Mouse (Mus musculus) forebrain, embryonic 12.5 days (tissue): ENCODE measurements around the gene Tmed10. TPM values are rescaled to one million over a fixed set of nuclear protein-coding genes. Genes with fewer than 3 reads are reported as not detected.

Source experiments
- ATAC-seq: fragments of 200-750 bp; cut with Nextera tagmentation; 2 replicates; pipeline ENCODE4 v1.8.0; 2017; ENCODE audit warnings: moderate TSS enrichment; ENCODE audit not compliant: low FRiP score
- H3K27ac ChIP-seq: fragments of 300-500 bp; sonication (generic); 2 replicates; pipeline ENCODE4 v1.5.1; 2016; ENCODE audit warnings: mild to moderate bottlenecking
- H3K27me3 ChIP-seq: fragments of 300-500 bp; sonication (generic); 2 replicates; pipeline ENCODE4 v1.6.1; 2016; ENCODE audit warnings: mild to moderate bottlenecking
- H3K36me3 ChIP-seq: fragments of 300-500 bp; sonication (generic); replicated peaks from 2 replicates; pipeline ENCODE4 v1.6.1; 2016; ENCODE audit warnings: mild to moderate bottlenecking
- H3K4me1 ChIP-seq: fragments of 300-500 bp; sonication (generic); 2 replicates; pipeline ENCODE4 v1.6.1; 2016
- H3K4me2 ChIP-seq: fragments of 300-500 bp; sonication (generic); 2 replicates; pipeline ENCODE4 v1.6.1; 2016; ENCODE audit warnings: mild to moderate bottlenecking, moderate library complexity
- H3K4me3 ChIP-seq: fragments of 300-500 bp; sonication (generic); replicated peaks from 2 replicates; pipeline ENCODE4 v1.5.1; 2016; ENCODE audit warnings: mild to moderate bottlenecking
- H3K9ac ChIP-seq: fragments of 300-500 bp; sonication (generic); 2 replicates; pipeline ENCODE4 v1.6.1; 2016; ENCODE audit warnings: mild to moderate bottlenecking
- H3K9me3 ChIP-seq: fragments of 300-500 bp; sonication (generic); 2 replicates; pipeline ENCODE4 v1.6.1; 2016
- whole genome bisulfite sequencing: fragments of 180-500 bp; shearing (Covaris S2); methylation state at CpG from one replicate; pipeline ENCODE4 v1.1.7; 2016; 5-methylcytosine and 5-hydroxymethylcytosine counted together
- polyA plus RNA-seq: library from polyadenylated mRNA; unstranded; fragments of >200 nt; fragmentation: Nextera tagmentation; extraction: Ambion mirVana; gene quantifications from 2 replicates; pipeline ENCODE4 v1.2.1, GENCODE M21; 2016

Tmed10 gene
- polyA plus RNA-seq, 1 experiment from 2014 or later, result 208 TPM

DNA sequence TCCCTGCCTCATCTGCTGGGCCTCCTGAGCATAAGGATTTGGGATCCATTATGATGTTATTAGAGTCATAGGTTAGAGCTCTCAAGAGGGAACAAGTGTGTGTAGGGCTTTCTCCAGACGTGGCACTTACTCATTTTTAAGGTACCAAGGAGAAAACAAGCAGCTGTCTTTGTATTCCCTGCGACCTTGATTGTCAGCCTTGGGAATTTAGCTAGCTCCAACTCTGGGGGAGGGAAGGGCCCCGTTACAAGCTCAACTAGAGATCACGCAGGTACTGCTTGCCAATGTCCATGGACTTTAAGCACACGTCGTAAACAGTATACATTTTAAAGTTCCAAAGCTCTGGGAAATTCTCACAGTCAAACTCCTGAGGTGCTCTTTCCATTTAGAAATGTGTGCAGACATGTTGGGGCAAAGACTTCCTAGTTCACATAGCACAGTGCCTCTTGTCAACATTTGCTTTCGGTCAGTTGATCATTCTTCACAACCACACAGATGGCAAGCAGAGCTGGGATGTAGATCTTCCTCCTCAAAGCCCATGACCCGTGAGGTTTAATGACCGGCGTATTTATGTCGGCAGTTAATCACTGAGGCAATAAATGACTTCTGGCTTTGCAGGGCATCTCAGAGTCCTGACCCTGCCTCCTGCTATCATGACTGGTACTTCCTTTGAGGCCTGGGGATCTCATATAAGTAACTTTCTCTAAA is 76.4 kb downstream of the Tmed10 start:
- WGBS, result 88% methylated on average over 11 of the region's 11 CpGs
- ATAC-seq, result no peak
- H3K4me1 ChIP-seq, result no peaks in the 10 kb centered on the region
- H3K27me3 ChIP-seq, result no peaks in the 10 kb centered on the region
- no peak overlapping the region for H3K4me3 ChIP-seq
- H3K4me2 ChIP-seq, result no peak overlapping the region
- peaks cover 44% of the 10 kb centered on the region for H3K36me3 ChIP-seq
- H3K9ac ChIP-seq, result no peak overlapping the region
- H3K27ac ChIP-seq, result no peak overlapping the region
- peaks cover 5% of the 10 kb centered on the region for H3K9me3 ChIP-seq

DNA sequence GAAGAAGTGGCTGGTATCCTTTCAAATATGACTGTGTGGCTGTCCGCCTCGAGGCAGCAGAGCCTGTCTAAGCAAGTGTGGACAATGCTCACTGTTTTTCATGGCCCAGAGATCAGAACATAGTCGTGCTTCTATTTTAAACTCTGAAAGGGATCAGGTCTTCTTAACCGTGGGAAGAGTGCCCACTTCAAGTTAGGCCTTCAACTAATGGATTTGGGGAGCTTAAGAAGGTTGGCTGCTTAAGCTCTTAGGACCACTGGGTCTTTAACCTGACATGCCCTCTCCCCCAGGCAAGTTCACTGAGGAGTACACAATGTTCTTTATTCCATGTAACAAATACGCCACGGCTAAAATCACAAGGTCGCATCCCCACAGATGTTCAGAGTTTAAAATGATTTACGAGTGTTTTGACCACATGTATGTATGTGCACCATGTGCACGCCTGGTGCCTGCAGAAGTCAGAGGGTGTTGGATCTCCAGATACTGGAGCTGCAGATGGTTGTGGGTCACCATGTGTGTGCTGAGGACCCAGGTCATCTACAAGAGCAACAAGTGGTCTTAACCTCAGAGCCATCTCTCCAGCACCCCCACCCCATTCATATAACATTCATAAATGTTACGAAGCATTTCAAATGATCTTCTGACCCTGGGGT is 77.2 kb downstream of the Tmed10 start:
- ATAC-seq, result no peak
- Histone ChIP-seq H3K4me1 (no peaks in the 10 kb centered on the region), H3K4me3 (no peak overlapping the region), H3K36me3 (peaks cover 38% of the 10 kb centered on the region), H3K27me3 (no peaks in the 10 kb centered on the region), H3K4me2 (no peak overlapping the region), H3K9ac (no peak overlapping the region), H3K9me3 (peaks cover 5% of the 10 kb centered on the region), H3K27ac (no peak overlapping the region)
- WGBS, result 82% methylated on average over 10 of the region's 10 CpGs

DNA sequence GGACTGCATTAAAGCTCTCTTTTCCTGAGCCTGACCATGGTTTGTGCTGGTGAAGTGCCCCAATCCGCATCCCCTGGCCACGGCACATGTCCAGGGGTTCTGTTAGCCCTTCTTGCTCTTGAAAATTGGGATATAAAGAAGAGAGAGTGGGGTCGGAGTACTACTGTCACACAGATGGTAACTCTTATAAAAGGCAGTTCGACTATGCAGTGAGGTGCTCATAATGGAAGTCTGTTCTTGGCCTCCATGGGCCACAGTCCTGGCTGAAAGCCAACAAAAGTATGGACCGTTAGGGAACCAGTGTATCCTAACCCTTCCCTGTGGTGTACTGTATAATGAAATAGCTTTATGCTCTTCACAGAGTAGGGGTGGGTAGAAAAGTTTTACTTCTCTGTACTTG is 77.7 kb downstream of the Tmed10 start:
- no peaks in the 10 kb centered on the region for H3K27me3 ChIP-seq
- ATAC-seq, result no peak
- H3K4me1 ChIP-seq, result no peaks in the 10 kb centered on the region
- H3K27ac ChIP-seq, result no peak overlapping the region
- H3K4me3 ChIP-seq, result no peak overlapping the region
- peaks cover 5% of the 10 kb centered on the region for H3K9me3 ChIP-seq
- 84% methylated on average over 5 of the region's 5 CpGs for WGBS
- H3K9ac ChIP-seq, result no peak overlapping the region
- peaks cover 32% of the 10 kb centered on the region for H3K36me3 ChIP-seq
- no peak overlapping the region for H3K4me2 ChIP-seq

DNA sequence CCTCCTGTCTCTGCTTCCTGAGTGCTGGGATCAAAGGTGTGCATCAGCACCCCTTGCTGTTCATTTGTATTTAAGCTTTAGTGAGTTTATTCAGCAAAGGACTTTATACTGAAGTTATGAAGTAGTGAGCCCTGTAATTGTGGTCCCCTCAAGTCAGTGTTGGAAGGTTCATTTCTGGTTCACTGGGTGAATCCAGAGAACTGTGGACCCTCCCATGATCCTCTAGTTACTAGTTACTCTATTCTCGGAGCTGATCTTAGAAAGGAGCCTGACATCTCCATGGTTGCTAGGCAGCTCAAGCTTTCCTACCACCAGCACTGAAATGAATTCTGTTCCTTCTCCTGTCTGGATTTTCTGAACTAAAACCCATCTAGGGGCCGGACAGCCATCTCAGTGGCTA is 79.1 kb downstream of the Tmed10 start:
- no peak overlapping the region for H3K9ac ChIP-seq
- no peak overlapping the region for H3K4me2 ChIP-seq
- H3K4me3 ChIP-seq, result no peak overlapping the region
- no peaks in the 10 kb centered on the region for H3K4me1 ChIP-seq
- peaks cover 18% of the 10 kb centered on the region for H3K36me3 ChIP-seq
- H3K9me3 ChIP-seq, result peaks cover 5% of the 10 kb centered on the region
- ATAC-seq, result no peak
- no peaks in the 10 kb centered on the region for H3K27me3 ChIP-seq
- no peak overlapping the region for H3K27ac ChIP-seq
- 91% methylated on average over 2 of the region's 2 CpGs for WGBS

DNA sequence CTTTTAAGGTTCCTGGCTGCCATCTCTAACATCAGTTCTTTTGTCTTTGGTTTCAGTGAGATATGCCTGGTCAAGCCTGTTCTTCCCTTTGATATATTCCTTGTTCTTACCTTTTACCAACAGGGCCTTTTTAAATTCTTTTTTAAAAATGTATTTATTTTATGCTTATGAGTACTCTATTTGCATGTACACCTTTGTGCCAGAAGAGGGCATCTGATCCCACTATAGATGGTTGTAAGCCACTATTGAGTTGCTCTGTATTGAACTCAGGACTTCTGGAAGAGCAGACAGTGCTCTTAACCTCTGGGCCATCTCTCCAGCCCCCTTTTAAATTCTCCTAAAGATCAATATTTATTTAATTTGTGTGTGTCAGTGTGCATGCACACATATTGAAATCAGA is 81.7 kb downstream of the Tmed10 start:
- ATAC-seq, result no peak
- Histone ChIP-seq H3K36me3 (0 out of 2 replicates have a peak, but pooled peaks cover under 1% of the 10 kb centered on the region), H3K9ac (no peak overlapping the region), H3K27me3 (peaks cover 7% of the 10 kb centered on the region; the same call in 1 of the 2 replicates), H3K27ac (no peak overlapping the region), H3K4me1 (peaks cover 9% of the 10 kb centered on the region), H3K4me3 (no peak overlapping the region), H3K9me3 (peaks cover 5% of the 10 kb centered on the region), H3K4me2 (no peak overlapping the region)

DNA sequence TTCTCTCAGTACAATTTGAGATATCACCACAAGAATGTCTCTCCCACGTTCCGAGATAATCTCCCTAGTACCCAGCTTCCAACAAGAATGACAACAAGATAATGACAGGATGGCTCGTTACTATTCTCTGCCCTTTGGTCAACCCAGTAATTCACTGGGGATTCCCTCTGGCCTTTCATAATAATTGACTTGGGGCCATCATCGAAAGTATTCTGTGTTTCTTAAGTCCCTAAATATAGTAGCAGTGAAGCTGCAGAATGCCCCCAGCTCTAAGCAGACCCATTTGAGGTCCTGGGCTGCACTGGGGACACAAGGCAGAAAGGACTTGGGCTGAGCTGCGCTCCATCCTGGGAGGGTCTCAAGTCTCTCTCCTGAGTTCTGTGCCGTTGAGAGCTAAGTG is 82.4 kb downstream of the Tmed10 start:
- WGBS, result 79% methylated on average over 6 of the region's 6 CpGs
- Histone ChIP-seq H3K9ac (no peak overlapping the region), H3K27me3 (peaks cover 7% of the 10 kb centered on the region; the same call in 1 of the 2 replicates), H3K9me3 (peaks cover 5% of the 10 kb centered on the region), H3K27ac (no peak overlapping the region), H3K4me1 (peaks cover 9% of the 10 kb centered on the region), H3K36me3 (no peaks in the 10 kb centered on the region), H3K4me2 (no peak overlapping the region), H3K4me3 (no peak overlapping the region)
- no peak for ATAC-seq

DNA sequence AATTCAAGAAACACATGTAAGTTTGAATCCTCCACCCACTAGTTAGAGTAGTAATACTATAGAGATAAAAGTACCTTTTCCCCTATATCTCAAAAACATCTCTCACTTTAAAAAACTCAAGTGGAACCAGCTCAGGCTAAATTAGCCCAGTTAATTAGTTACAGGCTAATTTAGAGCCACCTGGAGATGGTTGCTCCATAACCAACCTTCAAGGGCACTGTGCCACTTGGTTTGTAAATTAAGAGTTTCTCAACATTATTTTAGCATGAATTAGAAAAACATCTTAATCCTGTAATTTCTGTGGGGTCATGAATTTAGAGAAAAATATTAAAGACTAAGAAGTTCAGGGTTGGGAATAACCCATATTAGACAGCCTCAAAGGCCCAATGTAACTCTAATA is 83.1 kb downstream of the Tmed10 start:
- peaks cover 5% of the 10 kb centered on the region for H3K9me3 ChIP-seq
- peaks cover 7% of the 10 kb centered on the region; the same call in 1 of the 2 replicates for H3K27me3 ChIP-seq
- H3K4me3 ChIP-seq, result no peak overlapping the region
- no peaks in the 10 kb centered on the region for H3K36me3 ChIP-seq
- ATAC-seq, result no peak
- H3K4me2 ChIP-seq, result no peak overlapping the region
- H3K27ac ChIP-seq, result no peak overlapping the region
- no peak overlapping the region for H3K9ac ChIP-seq
- peaks cover 9% of the 10 kb centered on the region for H3K4me1 ChIP-seq

DNA sequence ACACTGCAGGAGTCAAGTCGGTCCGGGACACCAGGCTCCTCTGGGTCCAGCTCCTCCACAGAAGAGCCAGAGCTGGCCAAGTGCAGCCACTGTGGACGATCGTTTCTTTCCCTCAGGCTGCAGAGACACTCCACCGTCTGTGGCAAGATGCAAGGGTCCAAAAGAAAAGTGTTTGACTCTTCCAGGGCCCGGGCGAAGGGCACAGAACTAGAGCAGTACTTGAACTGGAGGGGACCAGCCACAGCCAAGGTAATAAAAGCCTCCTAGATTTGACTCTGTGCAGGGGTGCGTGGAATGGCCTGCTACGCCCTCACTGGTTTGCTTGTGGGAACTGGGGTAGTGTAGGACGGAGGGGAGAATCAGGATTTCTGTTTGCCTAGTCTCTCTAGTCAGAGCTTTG is 84.0 kb downstream of the Tmed10 start:
- no peak for ATAC-seq
- no peak overlapping the region for H3K4me2 ChIP-seq
- WGBS, result 88% methylated on average over 10 of the region's 10 CpGs

More for the DNA sequence above, 84.0 kb downstream of the Tmed10 start:
- H3K4me1 ChIP-seq, result peaks cover 9% of the 10 kb centered on the region
- H3K27me3 ChIP-seq, result peaks cover 7% of the 10 kb centered on the region; the same call in 1 of the 2 replicates
- no peak overlapping the region for H3K27ac ChIP-seq
- H3K9ac ChIP-seq, result no peak overlapping the region
- H3K4me3 ChIP-seq, result no peak overlapping the region
- H3K36me3 ChIP-seq, result no peaks in the 10 kb centered on the region
- peaks cover 5% of the 10 kb centered on the region for H3K9me3 ChIP-seq

Other genes starting within 250 kb of the Tmed10 start
- gene Rps6kl1, start 223.6 kb downstream of the Tmed10 start, polyA plus RNA-seq, result 5.8 and 6.1 TPM in 2 replicates
- 6.3 and 7.5 TPM in 2 replicates for gene Pgf, start 197.1 kb downstream of the Tmed10 start, polyA plus RNA-seq
- gene Eif2b2, start 155.4 kb downstream of the Tmed10 start, polyA plus RNA-seq, result 94.6 and 98.3 TPM in 2 replicates
- 11.0 and 11.2 TPM in 2 replicates for gene Mlh3, start 104.2 kb downstream of the Tmed10 start, polyA plus RNA-seq
- 62.1 and 62.2 TPM in 2 replicates for gene Acyp1, start 86.4 kb downstream of the Tmed10 start, polyA plus RNA-seq
- 1.1 and 1.6 TPM in 2 replicates for gene Zc2hc1c, start 86.3 kb downstream of the Tmed10 start, polyA plus RNA-seq
- gene Nek9, start 35.5 kb downstream of the Tmed10 start, polyA plus RNA-seq, result 23.7 and 24.5 TPM in 2 replicates
- gene Fos, start 99.0 kb upstream of the Tmed10 start, polyA plus RNA-seq, result 0.80 and 1.1 TPM in 2 replicates
- gene Jdp2, start 224.2 kb upstream of the Tmed10 start, polyA plus RNA-seq, result 0.47 and 0.56 TPM in 2 replicates